Mouse (Mus musculus) ES-E14 (cell line): ENCODE measurements around the gene Rnf8.

ENCODE experiments used
- CHD2 ChIP-seq: IDR thresholded peaks from 2 replicates; pipeline ENCODE4 v1.6.1; 2014; ENCODE audit warnings: mild to moderate bottlenecking, low read depth, low read length, inconsistent platforms
- HCFC1 ChIP-seq: IDR thresholded peaks from 2 replicates; pipeline ENCODE4 v1.6.1; 2012; ENCODE audit warnings: low read length, inconsistent platforms, borderline replicate concordance; ENCODE audit not compliant: insufficient read depth
- MAFK ChIP-seq: IDR thresholded peaks from 2 replicates; pipeline ENCODE4 v1.6.1; 2014; ENCODE audit warnings: mild to moderate bottlenecking, low read depth, low read length, inconsistent platforms; ENCODE audit not compliant: insufficient read depth
- ZC3H11A ChIP-seq: IDR thresholded peaks from 2 replicates; pipeline ENCODE4 v1.6.1; 2012; ENCODE audit warnings: low read depth, mild to moderate bottlenecking, inconsistent platforms, low read length, borderline replicate concordance
- ZNF384 ChIP-seq: IDR thresholded peaks from 2 replicates; pipeline ENCODE4 v1.6.1; 2012; ENCODE audit warnings: low read depth, low read length, inconsistent platforms

GRCm38 (mm10) chr17:29680174-29680573 is 65.6 kb downstream of the Rnf8 start:
- TF ChIP-seq CHD2 (no peak), HCFC1 (no peak), MAFK (no peak), ZC3H11A (no peak), ZNF384 (no peak)
